Mouse (Mus musculus): ENCODE results near the gene Gatad2a. TPM values are rescaled to one million over a fixed set of nuclear protein-coding genes. Genes with fewer than 3 reads are reported as not detected.
"Not testable (repeated sequence)": the region's sequence is repeated elsewhere in the genome, so short reads cannot be mapped to it uniquely, and the experiment has no call there.

Gatad2a gene
- polyA plus RNA-seq, 2 experiments = 18.3 to 22.7 TPM

DNA sequence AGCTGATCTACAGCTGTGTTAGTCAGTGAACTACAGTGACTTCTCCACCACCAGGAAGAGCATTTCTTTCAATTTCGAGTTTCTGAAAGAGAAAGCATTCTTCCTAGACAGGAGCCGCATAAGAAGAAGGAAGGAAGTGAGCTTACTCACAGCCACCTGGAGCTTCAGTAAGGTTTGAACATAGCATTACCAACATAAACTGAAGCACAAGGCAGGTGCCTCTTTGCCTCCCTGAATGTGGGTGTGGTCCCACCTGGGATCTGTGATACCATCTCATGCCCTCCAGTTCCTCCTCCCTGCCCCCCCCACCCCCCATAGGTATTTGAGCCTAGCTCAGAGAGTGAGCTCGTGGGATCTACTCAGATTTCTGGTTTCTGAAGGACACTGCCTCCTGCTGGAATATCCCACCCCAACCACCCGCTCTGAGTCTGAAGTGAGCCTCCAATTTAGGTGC lies 7.0 kb upstream of the Gatad2a start:
- DNase-seq (ENCODE audit: low read depth in 3 of 3, low spot score in 3 of 3) (no peak), ATAC-seq (ENCODE audit: insufficient read depth) (no peak)
- TF ChIP-seq EP300 (IDR thresholded peaks at IDR 0.05; ENCODE audit: low read depth) = no peak
- peak; percentile 34; the same call in 1 of the 2 replicates for TF ChIP-seq CTCF (IDR thresholded peaks at IDR 0.05; ENCODE audit: low read depth)
- Histone ChIP-seq H3K4me2 (ENCODE audit: low read depth) (no peak overlapping the region), H3K9ac (replicated peaks) (no peak overlapping the region), H3K27ac (no peak overlapping the region), H3K4me3 (ENCODE audit: insufficient read depth in 1 of 2, low read depth in 2 of 2, low read length in 2 of 2) (no peak overlapping the region), H3K9me3 (ENCODE audit: control insufficient read depth, low read length) (no peaks in the 10 kb centered on the region), H3K36me3 (replicated peaks; ENCODE audit: control insufficient read depth, insufficient read depth, low read depth) (no peaks in the 10 kb centered on the region), H3K4me1 (replicated peaks; ENCODE audit: control insufficient read depth in 2 of 2, insufficient read depth in 2 of 2, low read length in 1 of 2) (peaks cover 13 to 21% of the 10 kb centered on the region in 2 experiments), H3K27me3 (ENCODE audit: control insufficient read depth, insufficient read depth, low read length) (no peaks in the 10 kb centered on the region)
- WGBS (ENCODE audit: insufficient replicate concordance) = 35% methylated on average over 4 of the region's 4 CpGs

DNA sequence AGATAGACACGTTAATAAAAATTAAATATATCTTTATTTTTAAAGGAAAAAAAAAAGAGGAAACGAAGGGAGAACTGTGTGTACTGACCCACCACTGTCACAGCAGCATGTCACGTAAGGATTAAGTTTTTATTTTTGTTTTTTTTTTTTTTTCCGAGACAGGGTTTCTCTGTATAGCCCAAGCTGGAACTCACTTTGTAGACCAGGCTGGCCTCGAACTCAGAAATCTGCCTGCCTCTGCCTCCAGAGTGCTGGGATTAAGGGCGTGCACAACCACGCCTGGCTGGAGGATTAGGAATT lies 5.7 kb upstream of the Gatad2a start:
- not testable (repeated sequence) for H3K4me3 ChIP-seq (ENCODE audit: insufficient read depth in 1 of 2, low read depth in 2 of 2, low read length in 2 of 2)

DNA sequence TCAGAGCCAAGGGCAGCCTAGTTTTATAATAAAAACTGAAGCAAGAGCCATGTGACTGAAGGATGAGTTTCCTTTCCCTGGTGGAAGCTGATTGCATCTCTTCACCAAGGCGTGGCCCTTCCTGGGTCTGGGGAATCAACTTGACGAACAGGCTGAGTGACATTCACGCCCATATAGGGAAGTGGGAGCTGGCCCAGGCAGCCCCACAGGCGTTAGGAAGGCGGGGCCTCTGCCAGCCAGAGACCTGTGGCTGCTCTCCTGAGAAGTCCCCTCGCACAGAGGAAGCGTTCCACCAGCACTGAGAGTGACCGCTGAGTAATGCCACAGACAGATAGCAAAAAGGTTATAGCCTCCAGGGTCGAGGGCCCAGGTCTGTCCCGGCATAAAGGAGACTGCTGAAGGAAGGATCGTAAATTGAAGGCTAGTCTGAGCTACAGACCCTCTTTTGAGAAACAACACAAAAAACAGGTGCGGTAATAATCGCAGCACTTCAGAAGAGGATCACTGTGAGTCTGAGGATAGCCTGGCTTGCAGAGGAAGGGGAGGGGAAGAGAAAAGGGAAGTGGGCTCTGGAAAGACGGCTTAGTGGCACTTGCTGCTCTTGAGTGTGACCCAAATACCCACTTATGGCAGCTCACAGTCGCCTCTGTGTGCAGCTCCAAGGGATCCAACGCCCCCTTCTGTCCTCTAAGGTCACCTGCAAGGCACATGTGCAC lies 5.2 kb upstream of the Gatad2a start:
- WGBS (ENCODE audit: insufficient replicate concordance) = under 1% methylated on average over 16 of the region's 16 CpGs
- no peaks in the 10 kb centered on the region for H3K36me3 ChIP-seq (replicated peaks; ENCODE audit: control insufficient read depth, insufficient read depth, low read depth)
- H3K4me3 ChIP-seq (ENCODE audit: insufficient read depth in 1 of 2, low read depth in 2 of 2, low read length in 2 of 2) = peak overlapping the region; percentile 47 to 48
- H3K9me3 ChIP-seq (ENCODE audit: control insufficient read depth, low read length) = no peaks in the 10 kb centered on the region
- H3K27me3 ChIP-seq (ENCODE audit: control insufficient read depth, insufficient read depth, low read length) = no peaks in the 10 kb centered on the region
- ATAC-seq (ENCODE audit: insufficient read depth) (peak; percentile 73), DNase-seq (ENCODE audit: low read depth in 3 of 3, low spot score in 3 of 3) (peak; percentile 73)
- peak overlapping the region; percentile 80 for H3K27ac ChIP-seq
- no peak for TF ChIP-seq EP300 (IDR thresholded peaks at IDR 0.05; ENCODE audit: low read depth)
- peak; percentile 82 for TF ChIP-seq CTCF (IDR thresholded peaks at IDR 0.05; ENCODE audit: low read depth)
- peak overlapping the region; percentile 68 for H3K9ac ChIP-seq (replicated peaks)
- peaks cover 17 to 25% of the 10 kb centered on the region in 2 experiments for H3K4me1 ChIP-seq (replicated peaks; ENCODE audit: control insufficient read depth in 2 of 2, insufficient read depth in 2 of 2, low read length in 1 of 2)
- peak overlapping the region; percentile 84 for H3K4me2 ChIP-seq (ENCODE audit: low read depth)

More for the DNA sequence above, 5.7 kb upstream of the Gatad2a start:
- not testable (repeated sequence) for H3K27me3 ChIP-seq (ENCODE audit: control insufficient read depth, insufficient read depth, low read length); ATAC-seq (ENCODE audit: insufficient read depth); H3K36me3 ChIP-seq (replicated peaks; ENCODE audit: control insufficient read depth, insufficient read depth, low read depth); H3K9me3 ChIP-seq (ENCODE audit: control insufficient read depth, low read length); H3K27ac ChIP-seq; DNase-seq (ENCODE audit: low read depth in 3 of 3, low spot score in 3 of 3)
- Histone ChIP-seq H3K4me1 (replicated peaks; ENCODE audit: control insufficient read depth in 2 of 2, insufficient read depth in 2 of 2, low read length in 1 of 2) (peaks cover 17 to 24% of the 10 kb centered on the region in 2 experiments), H3K4me2 (ENCODE audit: low read depth) (peak overlapping the region; percentile 84), H3K9ac (replicated peaks) (peak overlapping the region; percentile 68)
- WGBS (ENCODE audit: insufficient replicate concordance) = 17% methylated on average over 7 of the region's 7 CpGs

DNA sequence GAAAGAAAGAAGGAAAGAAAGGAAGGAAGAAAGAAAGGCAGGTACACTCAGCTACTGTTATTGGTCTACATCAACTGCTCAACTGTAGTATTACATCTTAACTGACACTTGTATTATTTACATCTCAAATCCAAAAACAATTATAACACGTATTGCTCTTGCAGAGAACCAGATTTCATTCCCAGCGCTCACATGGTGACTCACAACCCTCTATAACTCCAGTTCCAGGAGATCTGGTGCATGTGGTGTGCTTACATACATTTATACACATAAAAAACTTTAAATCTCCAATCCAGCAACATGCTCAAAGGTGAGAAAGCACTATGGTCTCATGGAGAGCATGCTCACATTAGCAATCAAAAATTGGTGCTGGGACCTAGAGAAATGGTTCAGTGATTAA lies 4.0 kb upstream of the Gatad2a start:
- Histone ChIP-seq H3K9me3 (ENCODE audit: control insufficient read depth, low read length) (no peaks in the 10 kb centered on the region), H3K27me3 (ENCODE audit: control insufficient read depth, insufficient read depth, low read length) (no peaks in the 10 kb centered on the region), H3K4me1 (replicated peaks; ENCODE audit: control insufficient read depth in 2 of 2, insufficient read depth in 2 of 2, low read length in 1 of 2) (peaks cover 17 to 25% of the 10 kb centered on the region in 2 experiments), H3K27ac (no peak overlapping the region), H3K9ac (replicated peaks) (no peak overlapping the region), H3K4me2 (ENCODE audit: low read depth) (no peak overlapping the region), H3K36me3 (replicated peaks; ENCODE audit: control insufficient read depth, insufficient read depth, low read depth) (no peaks in the 10 kb centered on the region), H3K4me3 (ENCODE audit: insufficient read depth in 1 of 2, low read depth in 2 of 2, low read length in 2 of 2) (no peak overlapping the region)
- no peak for TF ChIP-seq CTCF (IDR thresholded peaks at IDR 0.05; ENCODE audit: low read depth)
- no peak for TF ChIP-seq EP300 (IDR thresholded peaks at IDR 0.05; ENCODE audit: low read depth)
- DNase-seq (ENCODE audit: low read depth in 3 of 3, low spot score in 3 of 3) (no peak), ATAC-seq (ENCODE audit: insufficient read depth) (no peak)
- 88% methylated on average over 2 of the region's 2 CpGs for WGBS (ENCODE audit: insufficient replicate concordance)

DNA sequence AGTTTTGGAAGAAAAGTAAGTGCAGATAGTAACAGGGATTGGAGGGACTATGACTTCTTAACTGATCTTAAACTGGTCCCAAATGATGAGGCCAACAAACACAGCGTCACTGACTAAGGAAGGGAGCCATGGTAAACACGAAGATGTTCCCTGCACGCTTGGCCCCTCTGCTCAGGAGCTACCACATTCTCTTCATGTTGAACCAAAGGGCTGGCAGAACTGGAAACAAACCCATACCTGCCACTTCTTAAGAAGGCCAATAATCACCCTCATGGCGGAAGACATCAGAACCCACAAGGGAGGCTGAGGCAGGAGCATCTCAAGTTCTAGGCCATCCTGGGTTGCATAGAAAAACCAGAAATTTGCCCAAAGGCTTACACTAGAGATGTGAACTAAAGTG lies 3.1 kb upstream of the Gatad2a start:
- no peak overlapping the region for H3K4me3 ChIP-seq (ENCODE audit: insufficient read depth in 1 of 2, low read depth in 2 of 2, low read length in 2 of 2)
- WGBS (ENCODE audit: insufficient replicate concordance) = 78% methylated on average over 4 of the region's 4 CpGs
- no peaks in the 10 kb centered on the region for H3K27me3 ChIP-seq (ENCODE audit: control insufficient read depth, insufficient read depth, low read length)
- no peak for TF ChIP-seq CTCF (IDR thresholded peaks at IDR 0.05; ENCODE audit: low read depth)
- TF ChIP-seq EP300 (IDR thresholded peaks at IDR 0.05; ENCODE audit: low read depth) = no peak
- H3K9ac ChIP-seq (replicated peaks) = no peak overlapping the region
- no peak overlapping the region for H3K27ac ChIP-seq
- ATAC-seq (ENCODE audit: insufficient read depth) = no peak
- H3K4me2 ChIP-seq (ENCODE audit: low read depth) = no peak overlapping the region
- DNase-seq (ENCODE audit: low read depth in 3 of 3, low spot score in 3 of 3) = no peak
- no peaks in the 10 kb centered on the region for H3K36me3 ChIP-seq (replicated peaks; ENCODE audit: control insufficient read depth, insufficient read depth, low read depth)
- H3K9me3 ChIP-seq (ENCODE audit: control insufficient read depth, low read length) = no peaks in the 10 kb centered on the region
- peaks cover 19 to 32% of the 10 kb centered on the region in 2 experiments for H3K4me1 ChIP-seq (replicated peaks; ENCODE audit: control insufficient read depth in 2 of 2, insufficient read depth in 2 of 2, low read length in 1 of 2)
